Mouse (Mus musculus) induced T-regulatory cell, adult 2 months (primary cell): Measurements from ENCODE around the gene Tedc1.
A peak's percentile ranks its signal among the peaks of the same experiment; 100 is the strongest.

Source experiments
- DNase-seq: peaks from one replicate; pipeline ENCODE4 v3.0.0-alpha.2; 2012; ENCODE audit warnings: low read depth

The Tedc1 gene

GRCm38 (mm10) chr12:113155887-113156539 is at the start of gene Tedc1:
Tedc1 (plus strand) TSS chr12:113156421.
- DNase-seq, result peak; percentile 99

- DNase-seq, result peak; percentile 22
Measured at GRCm38 (mm10) chr12:113107431-113108124, 48.6 kb upstream of the Tedc1 start.

- no peak for DNase-seq
Measured at GRCm38 (mm10) chr12:113108528-113109283, 47.5 kb upstream of the Tedc1 start.

- DNase-seq, result no peak
Measured at GRCm38 (mm10) chr12:113109801-113110200, 46.4 kb upstream of the Tedc1 start.

- no peak for DNase-seq
Measured at GRCm38 (mm10) chr12:113114141-113114540, 42.1 kb upstream of the Tedc1 start.

GRCm38 (mm10) chr12:113114856-113115538 is 41.2 kb upstream of the Tedc1 start:
- DNase-seq, result no peak

GRCm38 (mm10) chr12:113119516-113120410 is 36.5 kb upstream of the Tedc1 start:
- peak; percentile 88 for DNase-seq

- no peak for DNase-seq
Measured at GRCm38 (mm10) chr12:113124726-113125125, 31.5 kb upstream of the Tedc1 start.

- no peak for DNase-seq
Measured at GRCm38 (mm10) chr12:113130732-113131131, 25.5 kb upstream of the Tedc1 start.

GRCm38 (mm10) chr12:113131601-113132000 is 24.6 kb upstream of the Tedc1 start:
- no peak for DNase-seq

GRCm38 (mm10) chr12:113132567-113132966 is 23.7 kb upstream of the Tedc1 start:
- DNase-seq, result no peak

- DNase-seq, result no peak
Measured at GRCm38 (mm10) chr12:113133260-113133659, 23.0 kb upstream of the Tedc1 start.

- no peak for DNase-seq
Measured at GRCm38 (mm10) chr12:113133861-113134403, 22.3 kb upstream of the Tedc1 start.

- no peak for DNase-seq
Measured at GRCm38 (mm10) chr12:113134502-113134901, 21.7 kb upstream of the Tedc1 start.

GRCm38 (mm10) chr12:113135401-113135800 is 20.8 kb upstream of the Tedc1 start:
- no peak for DNase-seq

- DNase-seq, result no peak
Measured at GRCm38 (mm10) chr12:113136492-113137020, 19.7 kb upstream of the Tedc1 start.

GRCm38 (mm10) chr12:113137260-113138213 is 18.7 kb upstream of the Tedc1 start:
- DNase-seq, result no peak

GRCm38 (mm10) chr12:113138291-113138690 is 17.9 kb upstream of the Tedc1 start:
- no peak for DNase-seq
